Mouse (Mus musculus) stomach, postnatal 0 days (tissue): ENCODE data around the gene Slc16a13.

Source experiments
- CTCF ChIP-seq: IDR thresholded peaks from 2 replicates; pipeline ENCODE4 v1.5.1; 2016; ENCODE audit warnings: antibody characterized with exemption, low read depth, mild to moderate bottlenecking, moderate library complexity
- EP300 ChIP-seq: optimal IDR thresholded peaks from 2 replicates; pipeline ENCODE3; 2016; ENCODE audit warnings: antibody characterized with exemption

GRCm38 (mm10) chr11:70227661-70228245 is 6.9 kb upstream of the Slc16a13 start:
- TF ChIP-seq EP300 (no peak), CTCF (no peak)
